Mouse (Mus musculus): ENCODE measurements at regions not wholly inside any gene's neighbourhood (a gene's known extent, or its start where the extent isn't known, plus 50 kb on each side); places are given as distances from the start of the nearest gene placed in this dataset.

- 76% methylated on average over 2 of the region's 2 CpGs for WGBS
- no peak for ATAC-seq (replicated peaks; ENCODE audit: low FRiP score)
- Histone ChIP-seq H3K27me3 (no peaks in the 10 kb centered on the region), H3K4me3 (replicated peaks) (no peak overlapping the region), H3K4me1 (no peaks in the 10 kb centered on the region), H3K4me2 (no peak overlapping the region), H3K9ac (no peak overlapping the region), H3K9me3 (replicated peaks) (no peaks in the 10 kb centered on the region), H3K36me3 (no peaks in the 10 kb centered on the region), H3K27ac (no peak overlapping the region)
These were observed 561.8 kb upstream of the Gm9747 start for GRCm38 (mm10) chr1:81671142-81671541.

GRCm38 (mm10) chr1:81671725-81672124 is 561.2 kb upstream of the Gm9747 start:
- H3K27ac ChIP-seq: no peak overlapping the region
- no peaks in the 10 kb centered on the region for H3K9me3 ChIP-seq (replicated peaks)
- H3K4me3 ChIP-seq (replicated peaks): no peak overlapping the region
- no peak overlapping the region for H3K9ac ChIP-seq
- H3K36me3 ChIP-seq: no peaks in the 10 kb centered on the region
- WGBS: 72% methylated on average over 3 of the region's 3 CpGs
- ATAC-seq (replicated peaks; ENCODE audit: low FRiP score): no peak
- no peaks in the 10 kb centered on the region for H3K4me1 ChIP-seq
- H3K4me2 ChIP-seq: no peak overlapping the region
- no peaks in the 10 kb centered on the region for H3K27me3 ChIP-seq

- ATAC-seq (replicated peaks; ENCODE audit: low FRiP score): no peak
- Histone ChIP-seq H3K4me2 (no peak overlapping the region), H3K36me3 (no peaks in the 10 kb centered on the region), H3K4me1 (no peaks in the 10 kb centered on the region), H3K9ac (no peak overlapping the region), H3K27me3 (no peaks in the 10 kb centered on the region), H3K9me3 (replicated peaks) (no peaks in the 10 kb centered on the region), H3K4me3 (replicated peaks) (no peak overlapping the region), H3K27ac (no peak overlapping the region)
- WGBS: 53% methylated on average over 5 of the region's 5 CpGs
These were observed 557.2 kb upstream of the Gm9747 start for GRCm38 (mm10) chr1:81675576-81676342.

GRCm38 (mm10) chr1:81677768-81678400 is 555.0 kb upstream of the Gm9747 start:
- H3K9ac ChIP-seq: no peak overlapping the region
- H3K9me3 ChIP-seq (replicated peaks): no peaks in the 10 kb centered on the region
- H3K4me1 ChIP-seq: no peaks in the 10 kb centered on the region
- no peak for ATAC-seq (replicated peaks; ENCODE audit: low FRiP score)
- H3K27me3 ChIP-seq: no peaks in the 10 kb centered on the region
- H3K4me3 ChIP-seq (replicated peaks): no peak overlapping the region
- no peak overlapping the region for H3K4me2 ChIP-seq
- H3K27ac ChIP-seq: no peak overlapping the region
- WGBS: 78% methylated on average over 1 of the region's 1 CpGs
- H3K36me3 ChIP-seq: no peaks in the 10 kb centered on the region

GRCm38 (mm10) chr1:81696129-81696528 is 536.8 kb upstream of the Gm9747 start:
- Histone ChIP-seq H3K4me3 (replicated peaks) (no peak overlapping the region), H3K27ac (no peak overlapping the region), H3K27me3 (no peaks in the 10 kb centered on the region), H3K36me3 (no peaks in the 10 kb centered on the region), H3K4me1 (no peaks in the 10 kb centered on the region), H3K9me3 (replicated peaks) (no peaks in the 10 kb centered on the region), H3K4me2 (no peak overlapping the region), H3K9ac (no peak overlapping the region)
- no peak for ATAC-seq (replicated peaks; ENCODE audit: low FRiP score)

GRCm38 (mm10) chr1:81709169-81709568 is 523.7 kb upstream of the Gm9747 start:
- WGBS: 88% methylated on average over 4 of the region's 4 CpGs
- Histone ChIP-seq H3K27ac (no peak overlapping the region), H3K36me3 (no peaks in the 10 kb centered on the region), H3K9ac (no peak overlapping the region), H3K27me3 (no peaks in the 10 kb centered on the region), H3K4me1 (no peaks in the 10 kb centered on the region), H3K4me2 (no peak overlapping the region), H3K9me3 (replicated peaks) (no peaks in the 10 kb centered on the region), H3K4me3 (replicated peaks) (no peak overlapping the region)
- ATAC-seq (replicated peaks; ENCODE audit: low FRiP score): no peak

GRCm38 (mm10) chr1:81717091-81717490 is 515.8 kb upstream of the Gm9747 start:
- Histone ChIP-seq H3K4me3 (replicated peaks) (no peak overlapping the region), H3K4me2 (no peak overlapping the region), H3K9ac (no peak overlapping the region), H3K27me3 (no peaks in the 10 kb centered on the region), H3K9me3 (replicated peaks) (no peaks in the 10 kb centered on the region), H3K4me1 (no peaks in the 10 kb centered on the region), H3K27ac (no peak overlapping the region), H3K36me3 (no peaks in the 10 kb centered on the region)
- ATAC-seq (replicated peaks; ENCODE audit: low FRiP score): no peak
- WGBS: 84% methylated on average over 6 of the region's 6 CpGs

- no peaks in the 10 kb centered on the region for H3K36me3 ChIP-seq
- no peaks in the 10 kb centered on the region for H3K27me3 ChIP-seq
- no peaks in the 10 kb centered on the region for H3K9me3 ChIP-seq (replicated peaks)
- ATAC-seq (replicated peaks; ENCODE audit: low FRiP score): no peak
- H3K9ac ChIP-seq: no peak overlapping the region
- no peaks in the 10 kb centered on the region for H3K4me1 ChIP-seq
- no peak overlapping the region for H3K4me2 ChIP-seq
- no peak overlapping the region for H3K4me3 ChIP-seq (replicated peaks)
- no peak overlapping the region for H3K27ac ChIP-seq
These were observed 514.7 kb upstream of the Gm9747 start for GRCm38 (mm10) chr1:81718233-81718632.

GRCm38 (mm10) chr1:81724859-81725258 is 508.1 kb upstream of the Gm9747 start:
- H3K4me1 ChIP-seq: no peaks in the 10 kb centered on the region
- H3K27me3 ChIP-seq: no peaks in the 10 kb centered on the region
- no peaks in the 10 kb centered on the region for H3K36me3 ChIP-seq
- 96% methylated on average over 2 of the region's 2 CpGs for WGBS
- H3K27ac ChIP-seq: no peak overlapping the region
- no peaks in the 10 kb centered on the region for H3K9me3 ChIP-seq (replicated peaks)
- no peak overlapping the region for H3K9ac ChIP-seq
- no peak for ATAC-seq (replicated peaks; ENCODE audit: low FRiP score)
- no peak overlapping the region for H3K4me2 ChIP-seq
- H3K4me3 ChIP-seq (replicated peaks): no peak overlapping the region

GRCm38 (mm10) chr1:81726268-81727132 is 506.4 kb upstream of the Gm9747 start:
- no peak for ATAC-seq (replicated peaks; ENCODE audit: low FRiP score)
- no peaks in the 10 kb centered on the region for H3K9me3 ChIP-seq (replicated peaks)
- no peaks in the 10 kb centered on the region for H3K4me1 ChIP-seq
- H3K27ac ChIP-seq: no peak overlapping the region
- H3K9ac ChIP-seq: no peak overlapping the region
- 86% methylated on average over 2 of the region's 2 CpGs for WGBS
- H3K4me3 ChIP-seq (replicated peaks): no peak overlapping the region
- no peak overlapping the region for H3K4me2 ChIP-seq
- no peaks in the 10 kb centered on the region for H3K36me3 ChIP-seq
- H3K27me3 ChIP-seq: no peaks in the 10 kb centered on the region

GRCm38 (mm10) chr1:81737111-81737833 is 495.6 kb upstream of the Gm9747 start:
- WGBS: 81% methylated on average over 6 of the region's 6 CpGs

GRCm38 (mm10) chr1:81738384-81738783 is 494.5 kb upstream of the Gm9747 start:
- H3K9ac ChIP-seq: no peak overlapping the region
- WGBS: 39% methylated on average over 2 of the region's 2 CpGs

More at GRCm38 (mm10) chr1:81737111-81737833, 495.6 kb upstream of the Gm9747 start:
- no peaks in the 10 kb centered on the region for H3K36me3 ChIP-seq
- H3K4me1 ChIP-seq: no peaks in the 10 kb centered on the region
- ATAC-seq (replicated peaks; ENCODE audit: low FRiP score): no peak
- no peak overlapping the region for H3K4me2 ChIP-seq
- no peak overlapping the region for H3K4me3 ChIP-seq (replicated peaks)
- H3K27me3 ChIP-seq: no peaks in the 10 kb centered on the region
- no peak overlapping the region for H3K9ac ChIP-seq
- no peak overlapping the region for H3K27ac ChIP-seq
- no peaks in the 10 kb centered on the region for H3K9me3 ChIP-seq (replicated peaks)

More at GRCm38 (mm10) chr1:81738384-81738783, 494.5 kb upstream of the Gm9747 start:
- ATAC-seq (replicated peaks; ENCODE audit: low FRiP score): no peak
- H3K27ac ChIP-seq: no peak overlapping the region
- no peak overlapping the region for H3K4me2 ChIP-seq
- H3K4me1 ChIP-seq: no peaks in the 10 kb centered on the region
- no peaks in the 10 kb centered on the region for H3K9me3 ChIP-seq (replicated peaks)
- H3K4me3 ChIP-seq (replicated peaks): no peak overlapping the region
- no peaks in the 10 kb centered on the region for H3K27me3 ChIP-seq
- no peaks in the 10 kb centered on the region for H3K36me3 ChIP-seq
